Mouse (Mus musculus) urinary bladder, adult 18-20 months (tissue): ENCODE measurements at regions not wholly inside any gene's neighbourhood (a gene's known extent, or its start where the extent isn't known, plus 50 kb on each side); places are given as distances from the start of the nearest gene placed in this dataset.

Source experiments
- DNase-seq, 2 experiments: peaks; one replicate each; pipeline ENCODE4 v3.0.0; 2022; ENCODE audit warnings: low spot score in 2 of 2, mixed read lengths in 2 of 2

- no peak for DNase-seq
Observed at GRCm38 (mm10) chr12:56275556-56276242, 70.0 kb downstream of the Mbip start.

- no peak for DNase-seq
Observed at GRCm38 (mm10) chr12:56265049-56265448, 80.6 kb downstream of the Mbip start.

- no peak for DNase-seq
Observed at GRCm38 (mm10) chr12:56261471-56261870, 84.2 kb downstream of the Mbip start.

- no peak for DNase-seq
Observed at GRCm38 (mm10) chr12:56258401-56259050, 87.2 kb downstream of the Mbip start.

GRCm38 (mm10) chr12:56256243-56256881 lies 89.3 kb downstream of the Mbip start:
- no peak for DNase-seq

GRCm38 (mm10) chr12:56252612-56253444 lies 92.9 kb downstream of the Mbip start:
- no peak for DNase-seq

- DNase-seq = no peak
Observed at GRCm38 (mm10) chr12:56250262-56250661, 95.4 kb downstream of the Mbip start.

- no peak for DNase-seq
Observed at GRCm38 (mm10) chr12:56246406-56246805, 99.3 kb downstream of the Mbip start.

- DNase-seq = no peak
Observed at GRCm38 (mm10) chr12:56242803-56243202, 102.9 kb downstream of the Mbip start.

GRCm38 (mm10) chr12:56241735-56242134 lies 104.0 kb downstream of the Mbip start:
- DNase-seq = peak; percentile 8 to 16

- no peak for DNase-seq
Observed at GRCm38 (mm10) chr12:56240206-56240605, 105.5 kb downstream of the Mbip start.

GRCm38 (mm10) chr12:56234571-56234970 lies 111.1 kb downstream of the Mbip start:
- no peak for DNase-seq

GRCm38 (mm10) chr12:56233209-56233608 lies 112.5 kb downstream of the Mbip start:
- DNase-seq = no peak

- DNase-seq = no peak
Observed at GRCm38 (mm10) chr12:56224142-56224895, 121.4 kb downstream of the Mbip start.

- DNase-seq = no peak
Observed at GRCm38 (mm10) chr12:56193524-56193923, 152.2 kb downstream of the Mbip start.

- DNase-seq = no peak
Observed at GRCm38 (mm10) chr12:56189562-56189961, 156.1 kb downstream of the Mbip start.

GRCm38 (mm10) chr12:56160736-56161135 lies 185.0 kb downstream of the Mbip start:
- DNase-seq = no peak

- no peak for DNase-seq
Observed at GRCm38 (mm10) chr12:56144359-56144758, 201.3 kb downstream of the Mbip start.

GRCm38 (mm10) chr12:56143789-56144188 lies 201.9 kb downstream of the Mbip start:
- no peak for DNase-seq

GRCm38 (mm10) chr12:56114446-56114845 lies 231.2 kb downstream of the Mbip start:
- DNase-seq = no peak

GRCm38 (mm10) chr12:56081406-56081805 lies 245.3 kb downstream of the Brms1l start:
- no peak for DNase-seq
